Mouse (Mus musculus) neural tube, embryonic 15.5 days (tissue): ENCODE data around the gene 4930455H04Rik. TPM values are rescaled to one million over a fixed set of nuclear protein-coding genes. Genes with fewer than 3 reads are reported as not detected.

ENCODE experiments used
- ATAC-seq: fragments of 200-750 bp; cut with Nextera tagmentation; 2 replicates; pipeline ENCODE4 v1.8.0; 2017; ENCODE audit warnings: mild to moderate bottlenecking, moderate TSS enrichment, moderate library complexity; ENCODE audit not compliant: low FRiP score
- H3K27ac ChIP-seq: fragments of 300-500 bp; sonication (generic); replicated peaks from 2 replicates; pipeline ENCODE4 v1.5.1; 2015; ENCODE audit warnings: mild to moderate bottlenecking, inconsistent platforms
- H3K27me3 ChIP-seq: fragments of 300-500 bp; sonication (generic); replicated peaks from 2 replicates; pipeline ENCODE4 v1.6.1; 2015; ENCODE audit warnings: inconsistent platforms
- H3K36me3 ChIP-seq: fragments of 300-500 bp; sonication (generic); 2 replicates; pipeline ENCODE4 v1.6.1; 2015; ENCODE audit warnings: inconsistent platforms
- H3K4me1 ChIP-seq: fragments of 300-500 bp; sonication (generic); 2 replicates; pipeline ENCODE4 v1.6.1; 2015; ENCODE audit warnings: inconsistent platforms
- H3K4me2 ChIP-seq: fragments of 300-500 bp; sonication (generic); 2 replicates; pipeline ENCODE4 v1.6.1; 2015; ENCODE audit warnings: inconsistent platforms, mild to moderate bottlenecking, moderate library complexity
- H3K4me3 ChIP-seq: fragments of 300-500 bp; sonication (generic); replicated peaks from 2 replicates; pipeline ENCODE4 v1.5.1; 2015; ENCODE audit warnings: mild to moderate bottlenecking, inconsistent platforms
- H3K9ac ChIP-seq: fragments of 300-500 bp; sonication (generic); replicated peaks from 2 replicates; pipeline ENCODE4 v1.6.1; 2015; ENCODE audit warnings: mild to moderate bottlenecking, inconsistent platforms
- H3K9me3 ChIP-seq: fragments of 300-500 bp; sonication (generic); replicated peaks from 2 replicates; pipeline ENCODE4 v1.6.1; 2016; ENCODE audit warnings: inconsistent platforms
- WGBS: fragments of 180-500 bp; shearing (Covaris S2); methylation state at CpG from one replicate; pipeline ENCODE4 v1.1.7; 2015; ENCODE audit warnings: mixed read lengths; 5-methylcytosine and 5-hydroxymethylcytosine counted together
- polyA plus RNA-seq: library from polyadenylated mRNA; unstranded; fragments of >200 nt; fragmentation: Nextera tagmentation; extraction: Ambion mirVana; gene quantifications from 2 replicates; pipeline ENCODE4 v1.2.1, GENCODE M21; 2015

4930455H04Rik gene
- not detected in 2 replicates for polyA plus RNA-seq

GRCm38 (mm10) chr3:116967967-116968366, at the start of gene 4930455H04Rik:
Gene 4930455H04Rik, plus strand, starts transcription at chr3:116968267.
- no peaks in the 10 kb centered on the region for H3K36me3 ChIP-seq
- H3K9me3 ChIP-seq: no peaks in the 10 kb centered on the region
- no peak for ATAC-seq
- peaks cover 7% of the 10 kb centered on the region; the same call in 1 of the 2 replicates for H3K4me1 ChIP-seq
- WGBS: 73% methylated on average over 4 of the region's 4 CpGs
- peak within 1 kb of the TSS; percentile 49; the same call in 1 of the 2 replicates for H3K9ac ChIP-seq
- H3K4me3 ChIP-seq: peak within 1 kb of the TSS; percentile 46
- no peaks in the 10 kb centered on the region for H3K27me3 ChIP-seq
- peak within 1 kb of the TSS; percentile 67 for H3K4me2 ChIP-seq
- H3K27ac ChIP-seq: peak within 1 kb of the TSS; percentile 61

- no peak for ATAC-seq
- 92% methylated on average over 3 of the region's 3 CpGs for WGBS
Measured at GRCm38 (mm10) chr3:116921535-116921934, 46.5 kb upstream of the 4930455H04Rik start.

GRCm38 (mm10) chr3:116923042-116923441, 45.0 kb upstream of the 4930455H04Rik start:
- no peak overlapping the region for H3K4me3 ChIP-seq
- no peak overlapping the region for H3K27ac ChIP-seq
- no peaks in the 10 kb centered on the region for H3K4me1 ChIP-seq
- 66% methylated on average over 12 of the region's 12 CpGs for WGBS
- no peak overlapping the region for H3K4me2 ChIP-seq
- H3K36me3 ChIP-seq: no peaks in the 10 kb centered on the region
- H3K9me3 ChIP-seq: no peaks in the 10 kb centered on the region
- no peaks in the 10 kb centered on the region for H3K27me3 ChIP-seq
- no peak for ATAC-seq
- H3K9ac ChIP-seq: no peak overlapping the region

More at GRCm38 (mm10) chr3:116921535-116921934, 46.5 kb upstream of the 4930455H04Rik start:
- Histone ChIP-seq H3K4me3 (no peak overlapping the region), H3K27me3 (no peaks in the 10 kb centered on the region), H3K4me2 (no peak overlapping the region), H3K36me3 (no peaks in the 10 kb centered on the region), H3K27ac (no peak overlapping the region), H3K9ac (no peak overlapping the region), H3K4me1 (no peaks in the 10 kb centered on the region), H3K9me3 (no peaks in the 10 kb centered on the region)

GRCm38 (mm10) chr3:116928994-116929393, 39.1 kb upstream of the 4930455H04Rik start:
- no peak for ATAC-seq
- Histone ChIP-seq H3K36me3 (no peaks in the 10 kb centered on the region), H3K27me3 (no peaks in the 10 kb centered on the region), H3K27ac (no peak overlapping the region), H3K4me2 (no peak overlapping the region), H3K4me1 (no peaks in the 10 kb centered on the region), H3K4me3 (no peak overlapping the region), H3K9me3 (no peaks in the 10 kb centered on the region), H3K9ac (no peak overlapping the region)
- WGBS: 85% methylated on average over 4 of the region's 4 CpGs

GRCm38 (mm10) chr3:116933158-116933557, 34.9 kb upstream of the 4930455H04Rik start:
- H3K4me3 ChIP-seq: no peak overlapping the region

GRCm38 (mm10) chr3:116936934-116937691, 31.0 kb upstream of the 4930455H04Rik start:
- Histone ChIP-seq H3K27me3 (no peaks in the 10 kb centered on the region), H3K4me1 (no peaks in the 10 kb centered on the region), H3K4me3 (no peak overlapping the region), H3K9ac (no peak overlapping the region), H3K36me3 (no peaks in the 10 kb centered on the region), H3K27ac (no peak overlapping the region), H3K4me2 (no peak overlapping the region), H3K9me3 (no peaks in the 10 kb centered on the region)
- WGBS: 55% methylated on average over 4 of the region's 4 CpGs
- no peak for ATAC-seq

More at GRCm38 (mm10) chr3:116933158-116933557, 34.9 kb upstream of the 4930455H04Rik start:
- Histone ChIP-seq H3K4me2 (no peak overlapping the region), H3K27ac (no peak overlapping the region), H3K4me1 (no peaks in the 10 kb centered on the region), H3K9me3 (no peaks in the 10 kb centered on the region), H3K9ac (no peak overlapping the region), H3K36me3 (no peaks in the 10 kb centered on the region), H3K27me3 (no peaks in the 10 kb centered on the region)
- WGBS: 88% methylated on average over 1 of the region's 1 CpGs
- ATAC-seq: no peak

GRCm38 (mm10) chr3:116940804-116941558, 27.1 kb upstream of the 4930455H04Rik start:
- Histone ChIP-seq H3K9me3 (no peaks in the 10 kb centered on the region), H3K9ac (no peak overlapping the region), H3K27me3 (no peaks in the 10 kb centered on the region), H3K4me3 (no peak overlapping the region), H3K4me1 (no peaks in the 10 kb centered on the region), H3K4me2 (no peak overlapping the region), H3K36me3 (no peaks in the 10 kb centered on the region), H3K27ac (no peak overlapping the region)
- no peak for ATAC-seq
- 86% methylated on average over 10 of the region's 10 CpGs for WGBS

- H3K9me3 ChIP-seq: no peaks in the 10 kb centered on the region
- ATAC-seq: no peak
- no peak overlapping the region for H3K4me2 ChIP-seq
- no peak overlapping the region for H3K9ac ChIP-seq
- no peak overlapping the region for H3K4me3 ChIP-seq
- H3K27me3 ChIP-seq: no peaks in the 10 kb centered on the region
- WGBS: 96% methylated on average over 1 of the region's 1 CpGs
- H3K36me3 ChIP-seq: no peaks in the 10 kb centered on the region
- H3K27ac ChIP-seq: no peak overlapping the region
- H3K4me1 ChIP-seq: no peaks in the 10 kb centered on the region
Measured at GRCm38 (mm10) chr3:116941559-116942117, 26.4 kb upstream of the 4930455H04Rik start.

- no peak overlapping the region for H3K27ac ChIP-seq
- no peaks in the 10 kb centered on the region for H3K4me1 ChIP-seq
- H3K9ac ChIP-seq: no peak overlapping the region
- no peaks in the 10 kb centered on the region for H3K9me3 ChIP-seq
- no peak overlapping the region for H3K4me3 ChIP-seq
- 47% methylated on average over 6 of the region's 6 CpGs for WGBS
- no peaks in the 10 kb centered on the region for H3K36me3 ChIP-seq
- no peak for ATAC-seq
- H3K27me3 ChIP-seq: no peaks in the 10 kb centered on the region
- H3K4me2 ChIP-seq: no peak overlapping the region
Measured at GRCm38 (mm10) chr3:116942751-116943150, 25.3 kb upstream of the 4930455H04Rik start.

- no peak for ATAC-seq
- H3K9me3 ChIP-seq: no peaks in the 10 kb centered on the region
- H3K9ac ChIP-seq: no peak overlapping the region
- H3K4me3 ChIP-seq: no peak overlapping the region
- no peaks in the 10 kb centered on the region for H3K27me3 ChIP-seq
- H3K27ac ChIP-seq: no peak overlapping the region
- WGBS: 75% methylated on average over 4 of the region's 4 CpGs
- H3K36me3 ChIP-seq: no peaks in the 10 kb centered on the region
- H3K4me1 ChIP-seq: no peaks in the 10 kb centered on the region
- no peak overlapping the region for H3K4me2 ChIP-seq
Measured at GRCm38 (mm10) chr3:116943422-116943821, 24.6 kb upstream of the 4930455H04Rik start.

GRCm38 (mm10) chr3:116946476-116946875, 21.6 kb upstream of the 4930455H04Rik start:
- no peak overlapping the region for H3K27ac ChIP-seq
- ATAC-seq: no peak
- H3K4me2 ChIP-seq: no peak overlapping the region
- H3K27me3 ChIP-seq: no peaks in the 10 kb centered on the region
- H3K36me3 ChIP-seq: no peaks in the 10 kb centered on the region
- H3K9ac ChIP-seq: no peak overlapping the region
- no peak overlapping the region for H3K4me3 ChIP-seq
- H3K9me3 ChIP-seq: no peaks in the 10 kb centered on the region
- 95% methylated on average over 4 of the region's 4 CpGs for WGBS
- no peaks in the 10 kb centered on the region for H3K4me1 ChIP-seq
